Mouse (Mus musculus) mesoderm, embryonic 11.5 days (tissue): ENCODE results near the gene Ccdc89.

Experiments used
- DNase-seq: peaks from one replicate; pipeline ENCODE4 v3.0.0-alpha.2; 2012; ENCODE audit warnings: low read depth, low spot score

Gene Ccdc89

DNA sequence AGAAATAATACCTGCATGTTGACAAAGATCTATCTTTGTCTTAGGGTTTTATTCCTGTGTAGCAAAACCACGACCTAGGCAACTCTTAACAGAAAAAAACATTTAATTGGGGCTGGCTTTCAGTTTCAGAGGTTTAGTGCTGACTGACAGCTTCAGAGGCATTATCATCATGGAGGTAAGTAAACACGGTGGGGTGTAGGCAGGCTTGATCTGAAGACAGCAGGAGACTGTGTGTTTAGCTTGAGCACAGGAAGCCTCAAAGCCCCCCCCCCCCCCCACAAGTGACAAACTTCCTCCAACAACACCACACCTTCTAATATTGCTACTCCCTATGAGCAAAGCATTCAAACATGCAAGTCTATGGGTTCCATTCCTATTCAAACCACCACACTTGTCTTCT lies 47.1 kb downstream of the Ccdc89 start:
- no peak for DNase-seq

DNA sequence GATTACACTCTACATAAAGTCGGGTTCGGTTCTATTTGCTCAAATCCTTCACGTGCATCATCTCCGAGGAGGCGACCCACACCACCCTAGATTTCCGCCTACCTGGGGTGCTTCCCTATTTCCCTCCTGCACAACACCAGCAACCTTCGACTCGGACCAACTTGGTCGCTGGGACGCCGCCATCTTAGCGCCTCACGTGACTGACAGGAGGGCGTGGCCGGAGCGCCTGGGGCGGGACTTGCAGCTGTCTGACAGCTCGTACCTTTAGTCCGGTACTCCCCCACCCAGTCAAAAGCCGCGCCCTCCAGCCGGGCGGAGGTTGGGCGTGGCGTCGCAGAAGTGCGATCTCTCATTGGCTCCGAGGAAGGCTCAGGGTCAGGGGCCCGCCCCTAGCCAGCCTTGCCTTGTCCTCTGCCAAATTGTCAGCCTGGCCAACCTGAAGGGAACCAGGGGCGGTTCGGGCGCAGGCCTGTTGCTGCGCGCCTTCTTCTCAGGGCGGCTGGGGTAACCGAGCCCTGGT lies 49.5 kb downstream of the Ccdc89 start, which contains the start of gene Tmem126b:
TSS of gene Tmem126b (minus strand) at position 209 of the 520 bp plus-strand sequence.
- DNase-seq = peak; percentile 98

DNA sequence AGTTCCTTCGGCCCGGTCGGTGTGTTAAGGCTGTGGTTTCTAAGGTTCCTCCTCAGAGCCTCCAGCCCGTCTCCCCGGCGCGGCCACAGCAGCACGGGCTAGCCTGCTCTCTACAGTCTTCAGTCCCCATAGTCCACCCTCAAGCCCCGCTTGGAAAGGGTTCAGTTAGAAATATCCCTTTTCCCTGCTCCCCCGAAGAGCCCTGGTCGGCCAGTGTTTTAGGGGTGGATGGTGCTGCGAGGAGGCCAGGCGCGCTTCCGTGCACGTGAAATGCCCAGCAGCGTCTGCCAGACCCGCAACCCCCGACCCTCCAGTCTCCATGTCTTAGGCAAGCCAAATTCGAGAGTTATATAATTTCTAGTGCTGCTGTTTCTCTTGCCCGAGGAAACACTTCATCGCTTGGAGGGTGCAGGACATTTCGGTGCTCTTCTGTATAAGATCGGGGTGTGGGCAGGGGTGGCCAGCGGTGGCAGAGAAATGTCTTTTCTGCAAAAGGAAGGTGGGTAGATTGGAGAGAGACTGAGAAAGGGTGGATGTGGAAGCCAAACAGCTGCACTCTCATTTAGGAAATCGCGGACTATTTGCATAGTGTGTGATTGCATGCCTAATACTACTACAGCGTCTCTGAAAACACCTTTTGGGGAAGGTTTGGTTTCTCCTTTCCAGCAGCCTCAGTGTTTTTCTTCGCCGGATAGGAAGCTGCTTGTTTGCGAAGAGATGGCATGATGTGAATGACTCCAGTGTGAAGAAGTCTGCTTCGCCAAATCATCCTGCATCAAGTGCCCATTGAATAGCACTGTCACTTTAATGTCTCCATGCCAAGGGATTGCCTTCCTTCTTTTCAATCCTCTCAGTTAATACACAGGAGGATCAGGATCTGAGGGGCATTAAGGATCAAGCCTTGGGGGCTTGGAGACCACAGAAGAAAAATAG lies 50.2 kb downstream of the Ccdc89 start, which contains the start of gene Dlg2:
TSS of gene Dlg2 (plus strand) at position 360 of the 933 bp plus-strand sequence.
- DNase-seq = no peak
